Comparison of ENCODE assay signal across 8 mouse cellular contexts in the genomic region with DNA sequence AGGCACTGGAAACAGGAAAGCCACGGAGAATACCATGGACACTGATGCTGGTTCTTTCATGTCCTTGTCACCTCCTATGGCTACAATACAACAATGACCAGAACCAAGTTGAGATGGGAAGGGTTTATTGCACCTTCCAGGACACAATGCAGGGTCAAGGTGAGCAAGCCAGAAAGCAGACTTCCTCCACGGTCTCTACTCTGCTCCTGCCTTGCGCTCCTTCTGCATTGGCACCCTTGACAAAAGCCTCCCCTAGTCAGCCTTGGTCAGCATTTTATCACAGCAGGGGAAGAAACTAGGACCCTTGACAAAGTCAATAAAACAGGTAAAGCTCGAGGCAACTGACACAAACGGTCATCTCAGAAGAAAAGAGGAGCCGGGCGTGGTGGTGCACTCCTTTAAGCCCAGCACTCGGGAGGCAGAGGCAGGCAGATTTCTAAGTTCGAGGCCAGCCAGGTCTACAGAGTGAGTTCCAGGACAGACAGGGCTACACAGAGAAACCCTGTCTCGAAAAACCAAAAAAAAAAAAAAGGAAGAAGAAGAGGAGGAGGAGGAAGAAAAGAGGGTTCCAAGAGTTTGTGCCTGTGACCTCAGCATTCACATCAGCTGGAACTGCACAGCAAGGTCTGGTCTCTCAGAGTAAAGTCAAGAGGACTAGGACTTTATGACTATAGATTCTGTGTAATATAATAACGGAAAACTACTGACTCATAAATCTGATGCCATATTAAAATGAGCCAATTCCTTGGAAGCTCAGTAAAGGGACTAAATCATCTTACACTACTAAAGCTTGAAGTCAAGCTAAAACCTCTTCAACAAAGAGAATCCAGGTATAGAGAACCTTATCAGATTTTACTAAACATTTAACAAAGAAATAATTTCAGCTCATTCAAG. TPM values are rescaled to one million over a fixed set of nuclear protein-coding genes. Genes with fewer than 3 reads are reported as not detected.
DNase-seq lines count a peak whose midpoint lies in the region; ATAC-seq and TF ChIP-seq lines count a peak whose summit lies in the region.
"Not testable (repeated sequence)": the region's sequence is repeated elsewhere in the genome, so short reads cannot be mapped to it uniquely, and the experiment has no call there.

No protein-coding gene starts in this region.

- H3K27me3 ChIP-seq in hindbrain, embryonic 11.5 days (ENCODE audit: control insufficient read depth, insufficient read depth, low read length); liver, embryonic 14.5 days (ENCODE audit: control insufficient read depth, insufficient read depth, low read length); stomach, postnatal 0 days (ENCODE audit: control insufficient read depth, insufficient read depth, low read length): not testable (repeated sequence)

- H3K9ac ChIP-seq in hindbrain, embryonic 11.5 days (ENCODE audit: low read depth, low read length); liver, embryonic 14.5 days (replicated peaks); stomach, postnatal 0 days (ENCODE audit: low read length): not testable (repeated sequence)

- ATAC-seq in hindbrain, embryonic 11.5 days (ENCODE audit: low FRiP score): peak; percentile 51
- peak; percentile 33 for ATAC-seq in liver, embryonic 14.5 days (ENCODE audit: insufficient read depth)
- ATAC-seq in monocyte, adult 5-6 weeks (replicated peaks; ENCODE audit: insufficient number of reproducible peaks, low FRiP score, low TSS enrichment, poor library complexity, severe bottlenecking): peak; percentile 37
- ATAC-seq in stomach, postnatal 0 days (ENCODE audit: low FRiP score, low TSS enrichment): peak; percentile 61

- not testable (repeated sequence) for H3K36me3 ChIP-seq in hindbrain, embryonic 11.5 days (ENCODE audit: control insufficient read depth, insufficient read depth, low read length); liver, embryonic 14.5 days (replicated peaks; ENCODE audit: control insufficient read depth, insufficient read depth, low read depth); stomach, postnatal 0 days (ENCODE audit: control insufficient read depth, insufficient read depth, low read length)

- not testable (repeated sequence) for H3K4me2 ChIP-seq in hindbrain, embryonic 11.5 days (replicated peaks; ENCODE audit: low read depth, low read length); liver, embryonic 14.5 days (ENCODE audit: low read depth); stomach, postnatal 0 days (replicated peaks; ENCODE audit: low read depth)

- DNase-seq in ES-CJ7 (ENCODE audit: low read depth, low spot score): peak; percentile 60
- DNase-seq in cerebellum, postnatal 36 days: peak; percentile 39 to 49
- DNase-seq in gastrocnemius, adult 2 months: peak; percentile 70
- DNase-seq in hindbrain, embryonic 11.5 days (ENCODE audit: low spot score); liver, embryonic 14.5 days (ENCODE audit: low read depth in 3 of 3, low spot score in 3 of 3): not testable (repeated sequence)
- DNase-seq in layer of hippocampus, adult 8-10 months (ENCODE audit: low spot score in 2 of 2): peak; percentile 72 to 76
- peak; percentile 54 for DNase-seq in stomach, postnatal 0 days (ENCODE audit: low spot score)

- intact Hi-C loops in gastrocnemius, adult 2 months (cut with DNase I): not testable (repeated sequence)

- not testable (repeated sequence) for TF ChIP-seq CTCF in gastrocnemius, adult 2 months (IDR thresholded peaks at IDR 0.05); liver, embryonic 14.5 days (IDR thresholded peaks at IDR 0.05; ENCODE audit: low read depth); stomach, postnatal 0 days (IDR thresholded peaks at IDR 0.05; ENCODE audit: low read depth)

- not testable (repeated sequence) for H3K4me3 ChIP-seq in gastrocnemius, adult 2 months; hindbrain, embryonic 11.5 days (ENCODE audit: low read depth, low read length); liver, embryonic 14.5 days (ENCODE audit: insufficient read depth in 1 of 2, low read depth in 2 of 2, low read length in 2 of 2); stomach, postnatal 0 days (ENCODE audit: low read depth, low read length)

- 85% methylated on average over 11 of the region's 11 CpGs for WGBS in hindbrain, embryonic 11.5 days
- 61% methylated on average over 11 of the region's 11 CpGs for WGBS in liver, embryonic 14.5 days (ENCODE audit: insufficient replicate concordance)
- 78% methylated on average over 11 of the region's 11 CpGs for WGBS in stomach, postnatal 0 days

- TF ChIP-seq EP300 in liver, embryonic 14.5 days (IDR thresholded peaks at IDR 0.05; ENCODE audit: low read depth); stomach, postnatal 0 days (optimal IDR thresholded peaks at IDR 0.05): not testable (repeated sequence)

- not testable (repeated sequence) for H3K27ac ChIP-seq in gastrocnemius, adult 2 months; hindbrain, embryonic 11.5 days (ENCODE audit: low read depth, low read length); liver, embryonic 14.5 days; stomach, postnatal 0 days (replicated peaks)

- not testable (repeated sequence) for H3K4me1 ChIP-seq in hindbrain, embryonic 11.5 days (replicated peaks; ENCODE audit: control insufficient read depth, insufficient read depth, low read length); liver, embryonic 14.5 days (replicated peaks; ENCODE audit: control insufficient read depth in 2 of 2, insufficient read depth in 2 of 2, low read length in 1 of 2); stomach, postnatal 0 days (replicated peaks; ENCODE audit: control insufficient read depth, insufficient read depth)

- H3K9me3 ChIP-seq in hindbrain, embryonic 11.5 days (ENCODE audit: control insufficient read depth, low read length); liver, embryonic 14.5 days (ENCODE audit: control insufficient read depth, low read length); stomach, postnatal 0 days (ENCODE audit: control insufficient read depth, low read length): not testable (repeated sequence)

RNA-seq across cellular contexts. Expression of gene Sfi1, which starts 19.6 kb away (rescaled TPM):
- total RNA-seq in gastrocnemius, adult 2 months (2021): 10 to 100 TPM; 15.3 to 15.6 TPM
- polyA plus RNA-seq in hindbrain, embryonic 11.5 days (2014; fragmentation: Nextera tagmentation; extraction: Ambion mirVana): 7.9 and 8.6 TPM in 2 replicates
- 100 to 1,000 TPM in 1 of 4 experiments, 10 to 100 TPM in 3; 78.7 to 104 (median 90.0) TPM for total RNA-seq in layer of hippocampus, adult 8-10 months (2022)
- polyA plus RNA-seq in liver, embryonic 14.5 days (2012; rRNA removed): 4.3 and 5.4 TPM in 2 replicates
- 1.7 and 2.4 TPM in 2 replicates for polyA plus RNA-seq in liver, embryonic 14.5 days (2014; fragmentation: Nextera tagmentation; extraction: Ambion mirVana)
- 30.9 to 63.3 TPM (median 32.0 TPM) in 3 replicates for total RNA-seq in monocyte, adult 5-6 weeks (2017)
- 5.7 and 7.4 TPM in 2 replicates for polyA plus RNA-seq in stomach, postnatal 0 days (2015; fragmentation: Nextera tagmentation; extraction: Ambion mirVana)

RNA-seq across cellular contexts. Expression of gene Eif4enif1, which starts 28.5 kb away (rescaled TPM):
- total RNA-seq in gastrocnemius, adult 2 months (2021): 10 to 100 TPM; 29.9 to 34.5 TPM
- 55.8 and 69.4 TPM in 2 replicates for polyA plus RNA-seq in hindbrain, embryonic 11.5 days (2014; fragmentation: Nextera tagmentation; extraction: Ambion mirVana)
- 10 to 100 TPM; 65.3 to 75.5 (median 69.9) TPM for total RNA-seq in layer of hippocampus, adult 8-10 months (2022)
- polyA plus RNA-seq in liver, embryonic 14.5 days (2012; rRNA removed): 33.2 and 35.9 TPM in 2 replicates
- polyA plus RNA-seq in liver, embryonic 14.5 days (2014; fragmentation: Nextera tagmentation; extraction: Ambion mirVana): 20.9 and 22.3 TPM in 2 replicates
- total RNA-seq in monocyte, adult 5-6 weeks (2017): 63.9 to 84.5 TPM (median 83.3 TPM) in 3 replicates
- polyA plus RNA-seq in stomach, postnatal 0 days (2015; fragmentation: Nextera tagmentation; extraction: Ambion mirVana): 15.3 and 19.8 TPM in 2 replicates
